9 mouse cellular contexts compared by ENCODE assay signal in genomic region chr11:50565466-50566211, GRCm38 (mm10). TPM values are rescaled to one million over a fixed set of nuclear protein-coding genes. Genes with fewer than 3 reads are reported as not detected.
DNase-seq lines count a peak whose midpoint lies in the region; ATAC-seq lines count a peak whose summit lies in the region.
"Had no signal": no experiment of that assay in that cellular context is flagged by ENCODE, and none has a peak within 500 bp of the region (broad histone marks: within the 10 kb centered on the region; RNA-seq: fewer than 3 reads in every experiment).

No protein-coding gene starts in this region.

- H3K9ac ChIP-seq in lung, embryonic 15.5 days = no peak overlapping the region
- no peak overlapping the region for H3K9ac ChIP-seq in hindbrain, embryonic 13.5 days
- H3K9ac ChIP-seq: intestine, embryonic 15.5 days had no signal

- DNase-seq in lung, postnatal 25 days (ENCODE audit: low spot score) = no peak
- DNase-seq in lung, postnatal 10 days = peak; percentile 32
- DNase-seq in right cerebral cortex, postnatal 4 days = no peak

- peak overlapping the region; percentile 18 for H3K4me2 ChIP-seq in lung, embryonic 15.5 days
- no peak overlapping the region for H3K4me2 ChIP-seq in hindbrain, embryonic 13.5 days
- H3K4me2 ChIP-seq: intestine, embryonic 15.5 days had no signal

- H3K27me3 ChIP-seq in lung, embryonic 15.5 days = no peaks in the 10 kb centered on the region
- H3K27me3 ChIP-seq in hindbrain, embryonic 13.5 days = no peaks in the 10 kb centered on the region
- H3K27me3 ChIP-seq: intestine, embryonic 15.5 days had no signal

- WGBS in lung, embryonic 15.5 days = 58% methylated on average over 20 of the region's 20 CpGs
- WGBS in hindbrain, embryonic 13.5 days = 86% methylated on average over 20 of the region's 20 CpGs

- no peak overlapping the region for H3K27ac ChIP-seq in lung, embryonic 15.5 days
- no peak overlapping the region for H3K27ac ChIP-seq in hindbrain, embryonic 13.5 days
- H3K27ac ChIP-seq: intestine, embryonic 15.5 days; left cerebral cortex, adult 2 months had no signal

- ATAC-seq in lung, embryonic 15.5 days (ENCODE audit: borderline replicate concordance, extremely low read depth, low FRiP score, low TSS enrichment) = peak; percentile 39
- ATAC-seq in erythroblast, adult 5-6 weeks (replicated peaks; ENCODE audit: low FRiP score, poor library complexity, severe bottlenecking) = peak; percentile 62
- no peak for ATAC-seq in frontal cortex, adult (ENCODE audit: low TSS enrichment)
- ATAC-seq in hindbrain, embryonic 13.5 days (ENCODE audit: low FRiP score) = no peak
- ATAC-seq: intestine, embryonic 15.5 days had no signal

- H3K9me3 ChIP-seq in lung, embryonic 15.5 days = no peaks in the 10 kb centered on the region
- no peaks in the 10 kb centered on the region for H3K9me3 ChIP-seq in hindbrain, embryonic 13.5 days
- H3K9me3 ChIP-seq: intestine, embryonic 15.5 days had no signal

- no peak overlapping the region for H3K4me3 ChIP-seq in lung, embryonic 15.5 days
- no peak overlapping the region for H3K4me3 ChIP-seq in hindbrain, embryonic 13.5 days
- H3K4me3 ChIP-seq: intestine, embryonic 15.5 days; left cerebral cortex, adult 2 months had no signal

- H3K4me1 ChIP-seq in lung, embryonic 15.5 days = 0 out of 2 replicates have a peak, but pooled peaks cover 7% of the 10 kb centered on the region
- H3K4me1 ChIP-seq in hindbrain, embryonic 13.5 days (replicated peaks) = no peaks in the 10 kb centered on the region
- H3K4me1 ChIP-seq: intestine, embryonic 15.5 days had no signal

- no peaks in the 10 kb centered on the region for H3K36me3 ChIP-seq in lung, embryonic 15.5 days
- H3K36me3 ChIP-seq in hindbrain, embryonic 13.5 days = no peaks in the 10 kb centered on the region
- H3K36me3 ChIP-seq: intestine, embryonic 15.5 days had no signal

RNA-seq across cellular contexts. Expression of gene Adamts2, which starts 36.2 kb away (rescaled TPM):
- 12.5 and 13.5 TPM in 2 replicates for polyA plus RNA-seq in lung, embryonic 15.5 days (2015; fragmentation: Nextera tagmentation; extraction: Ambion mirVana)
- total RNA-seq in erythroblast, adult 5-6 weeks (2015; ENCODE audit: low replicate concordance) = not detected in 2 replicates
- total RNA-seq in erythroblast, adult 5-6 weeks (2017; ENCODE audit: low replicate concordance) = 0.09 and 0.28 TPM in 2 replicates
- polyA plus RNA-seq in hindbrain, embryonic 13.5 days (2015; fragmentation: Nextera tagmentation; extraction: Ambion mirVana) = 3.4 and 3.8 TPM in 2 replicates

Comparison
In these comparisons a context has a peak if more than half of its experiments do, and no peak if none do; other contexts are left out.
1. ATAC-seq: peak in lung, embryonic 15.5 days (single experiment) and erythroblast, adult 5-6 weeks (single experiment); none in frontal cortex, adult (single experiment) and hindbrain, embryonic 13.5 days (single experiment).